Mouse (Mus musculus) frontal cortex, postnatal 10 days (tissue): ENCODE results near the gene Ighmbp2.

Source experiments
- DNase-seq, 2 experiments: peaks; one replicate each; pipeline ENCODE4 v3.0.0; 2022; ENCODE audit warnings: low spot score in 2 of 2, mixed read lengths in 1 of 2

Gene Ighmbp2

DNA sequence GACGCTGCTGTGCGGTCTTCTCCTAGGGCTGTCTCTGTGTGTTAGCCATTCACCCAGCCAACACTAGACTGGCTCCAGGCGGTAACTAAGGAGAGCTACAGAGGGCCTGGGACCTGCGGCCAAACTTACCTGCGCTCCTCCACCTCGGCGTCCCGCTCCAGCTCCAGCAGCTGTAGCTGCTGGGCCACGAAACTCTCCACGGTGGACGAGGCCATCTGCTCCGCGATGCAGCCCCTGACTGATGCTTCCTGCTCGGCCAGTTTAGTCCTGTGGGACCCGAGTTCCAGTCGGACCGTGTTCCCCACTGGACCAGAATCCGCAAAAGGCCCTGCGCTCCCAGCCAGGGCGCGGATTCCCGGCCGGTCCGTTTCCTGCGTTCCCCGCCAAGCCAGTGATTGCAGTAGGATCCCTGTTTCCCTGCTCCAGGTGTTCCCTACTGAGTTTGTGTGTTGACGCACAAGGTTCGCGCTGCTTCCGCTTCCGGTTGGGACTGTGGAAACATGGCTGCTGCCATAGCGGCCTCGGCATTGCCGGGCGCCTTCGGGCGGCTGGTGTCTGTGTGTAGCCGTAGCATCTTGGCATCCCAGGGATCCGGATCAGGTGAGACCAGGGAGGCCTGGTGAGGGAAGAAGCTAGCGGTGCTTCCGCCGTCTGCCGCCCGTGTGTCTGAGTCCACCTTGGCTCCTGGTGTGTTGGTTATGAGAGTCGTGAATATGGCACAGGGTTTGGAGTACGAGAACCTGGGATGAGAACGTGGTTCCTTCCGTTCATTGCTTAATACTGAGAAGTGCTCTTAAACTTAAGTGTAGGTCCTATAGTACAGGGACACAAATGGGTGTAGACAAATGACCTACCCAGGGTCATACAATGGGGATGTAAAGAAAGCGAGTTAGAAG, at the start of gene Ighmbp2, which contains the start of gene Mrpl21:
Gene Ighmbp2, minus strand, starts transcription at position 446 of the 896 bp plus-strand sequence.
Gene Mrpl21, plus strand, starts transcription at position 330 of the 896 bp plus-strand sequence.
- peak; percentile 89 to 92 for DNase-seq

DNA sequence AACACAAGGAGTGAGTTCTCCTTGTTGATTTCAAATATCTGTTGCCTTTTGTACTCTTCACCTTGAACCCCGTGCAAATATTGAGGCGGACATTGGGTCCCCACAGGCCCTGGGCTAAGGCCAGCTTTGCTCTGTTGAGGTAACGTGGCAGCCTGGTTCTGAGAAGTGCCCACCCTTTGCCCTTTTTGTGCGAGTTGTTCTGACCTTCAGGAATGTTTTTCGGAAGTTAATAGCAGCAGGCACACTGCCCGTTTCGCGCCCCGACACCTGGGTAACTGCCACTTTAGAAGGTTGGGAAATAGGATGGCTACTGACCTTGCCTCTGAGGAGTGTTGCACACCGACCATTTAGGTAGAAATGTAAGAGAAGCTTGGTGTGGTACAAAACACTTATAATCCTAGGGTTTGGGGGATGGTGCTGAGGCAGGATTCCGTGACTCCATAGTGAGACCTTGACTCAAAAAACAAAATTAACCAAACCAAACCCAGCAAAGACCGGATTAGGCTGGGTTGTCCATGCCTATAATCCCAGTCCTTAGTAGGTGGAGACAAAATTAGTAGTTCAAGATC, 43.7 kb upstream of the Ighmbp2 start:
- no peak for DNase-seq

- DNase-seq, result no peak
These were observed 43.1 kb upstream of the Ighmbp2 start for GRCm38 (mm10) chr19:3325771-3326478.

DNA sequence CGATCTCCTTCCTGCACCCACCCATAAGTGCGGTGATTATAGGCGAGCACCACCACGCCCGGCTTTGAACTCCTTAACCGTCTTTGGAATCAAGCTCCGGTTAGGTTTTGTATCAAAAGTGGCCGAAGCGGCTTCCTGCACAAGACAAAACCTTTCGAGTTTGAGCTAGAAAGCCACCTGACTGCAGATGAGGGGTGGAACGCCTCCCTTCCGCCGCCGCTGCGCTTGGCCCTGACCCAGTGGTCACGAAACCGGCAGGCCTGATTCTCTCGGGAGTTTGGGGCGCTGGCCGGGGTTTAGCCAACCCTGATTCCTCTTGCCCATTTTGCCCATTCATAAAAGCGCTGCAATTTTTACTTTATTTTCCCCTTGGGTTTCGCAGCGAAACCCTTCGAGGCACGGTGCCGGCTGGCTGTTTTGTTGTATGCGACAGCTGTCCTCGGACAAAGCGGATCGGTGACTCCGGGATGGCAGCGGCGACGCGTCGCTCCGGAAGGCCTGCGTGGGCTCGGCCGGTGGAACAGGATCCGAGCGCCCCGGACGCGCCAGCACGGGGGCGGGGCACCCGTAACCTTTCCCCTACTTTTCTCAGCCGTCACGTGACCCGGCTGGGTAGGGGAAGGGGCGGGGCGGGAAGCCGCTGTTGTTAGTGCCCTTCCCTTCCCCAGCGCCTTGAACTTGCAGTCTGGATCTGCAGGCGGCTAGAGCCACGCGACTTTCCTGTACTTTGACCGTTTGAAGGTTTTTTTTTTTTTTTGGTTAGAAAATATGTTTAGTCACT, 42.3 kb upstream of the Ighmbp2 start:
- DNase-seq, result peak; percentile 77 to 82

GRCm38 (mm10) chr19:3324271-3324811, 41.5 kb upstream of the Ighmbp2 start:
- no peak for DNase-seq

GRCm38 (mm10) chr19:3323753-3324270, 41.0 kb upstream of the Ighmbp2 start:
- peak; percentile 35 to 57 for DNase-seq

DNA sequence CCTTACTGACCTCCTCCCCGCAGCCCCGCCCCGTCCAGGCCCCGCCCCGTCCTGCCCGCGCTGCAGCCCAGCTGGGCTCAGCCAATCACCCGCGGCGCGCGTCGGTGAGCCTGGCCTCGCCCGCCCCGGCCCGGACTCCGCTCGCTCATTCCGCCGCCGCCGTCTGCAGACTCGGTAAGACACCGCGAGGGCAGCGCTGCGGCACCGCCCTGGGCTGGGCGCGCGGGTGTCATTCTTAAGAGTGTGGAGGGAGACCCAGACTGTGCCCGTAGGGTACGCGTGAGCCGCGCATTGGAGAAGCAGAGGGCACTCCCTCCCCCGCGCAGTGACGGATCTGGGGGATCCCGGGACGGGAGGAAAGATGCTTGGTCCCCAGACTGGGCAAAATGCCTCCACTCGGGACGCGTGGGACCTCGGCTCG, 40.4 kb upstream of the Ighmbp2 start:
- peak; percentile 38 to 70 for DNase-seq

GRCm38 (mm10) chr19:3322261-3322969, 39.6 kb upstream of the Ighmbp2 start, which contains the start of gene Cpt1a:
Gene Cpt1a, plus strand, starts transcription at chr19:3322334.
- DNase-seq, result peak in 1 of 2 experiments; percentile 36

DNA sequence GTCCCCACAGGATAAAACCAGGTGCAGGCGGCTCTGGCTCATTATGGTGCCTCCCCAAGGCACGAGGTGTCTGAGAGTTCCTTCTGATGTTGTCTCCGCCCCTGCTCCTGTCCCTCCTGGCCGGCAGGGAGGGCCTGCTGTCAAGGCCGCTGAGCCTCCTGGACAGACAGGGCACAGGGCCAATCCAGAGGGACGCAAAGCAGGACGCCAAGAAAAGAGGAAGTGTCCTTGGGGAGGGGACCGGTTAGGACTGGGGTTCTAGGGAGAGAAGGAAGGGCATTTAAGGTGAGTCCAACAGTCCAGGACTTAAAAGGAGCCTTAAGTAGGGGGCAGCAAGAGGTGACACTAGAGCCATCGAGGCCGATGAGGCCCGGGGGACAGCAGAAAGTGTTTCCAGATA, 38.8 kb upstream of the Ighmbp2 start:
- peak; percentile 33 to 47 for DNase-seq

DNA sequence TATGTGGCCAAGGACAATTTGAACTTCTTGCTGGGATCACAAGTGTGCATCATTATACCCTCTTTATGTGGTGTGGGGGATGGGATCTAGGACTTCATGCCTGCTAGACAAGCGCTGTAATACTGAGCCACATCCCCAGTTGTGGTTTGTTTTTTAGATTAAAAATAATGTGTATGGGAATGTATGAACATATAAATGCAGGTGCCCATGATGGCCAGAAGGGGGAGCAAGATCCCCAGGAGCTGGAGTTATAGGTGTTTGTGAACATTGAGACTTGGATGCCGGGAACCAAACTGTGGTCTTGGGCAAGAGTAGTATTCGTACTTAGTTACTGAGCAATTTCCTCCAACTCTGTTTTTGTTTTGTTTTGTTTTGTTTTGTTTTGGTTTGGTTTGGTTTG, 38.0 kb upstream of the Ighmbp2 start:
- DNase-seq, result no peak

DNA sequence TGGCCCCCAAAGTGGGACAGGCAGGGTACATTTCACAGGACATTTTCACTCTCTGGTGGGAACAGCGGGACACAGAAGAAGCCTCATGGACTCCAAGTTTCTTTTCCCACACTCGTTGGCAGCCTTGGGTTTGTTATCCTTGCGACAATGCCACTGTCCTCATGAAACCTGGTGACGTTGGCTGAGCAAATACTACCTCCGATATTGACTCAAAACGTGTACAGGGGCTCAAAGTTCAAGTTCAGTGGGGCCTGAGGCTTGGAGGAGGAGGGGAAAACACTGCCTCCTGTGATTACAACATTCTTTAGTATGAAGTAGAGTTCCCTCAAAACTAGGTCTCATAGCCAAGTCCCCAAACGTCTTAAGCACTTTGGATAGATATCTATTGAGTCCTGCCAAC, 37.3 kb upstream of the Ighmbp2 start:
- no peak for DNase-seq

- DNase-seq, result no peak
These were observed 36.5 kb upstream of the Ighmbp2 start for GRCm38 (mm10) chr19:3319341-3319740.

DNA sequence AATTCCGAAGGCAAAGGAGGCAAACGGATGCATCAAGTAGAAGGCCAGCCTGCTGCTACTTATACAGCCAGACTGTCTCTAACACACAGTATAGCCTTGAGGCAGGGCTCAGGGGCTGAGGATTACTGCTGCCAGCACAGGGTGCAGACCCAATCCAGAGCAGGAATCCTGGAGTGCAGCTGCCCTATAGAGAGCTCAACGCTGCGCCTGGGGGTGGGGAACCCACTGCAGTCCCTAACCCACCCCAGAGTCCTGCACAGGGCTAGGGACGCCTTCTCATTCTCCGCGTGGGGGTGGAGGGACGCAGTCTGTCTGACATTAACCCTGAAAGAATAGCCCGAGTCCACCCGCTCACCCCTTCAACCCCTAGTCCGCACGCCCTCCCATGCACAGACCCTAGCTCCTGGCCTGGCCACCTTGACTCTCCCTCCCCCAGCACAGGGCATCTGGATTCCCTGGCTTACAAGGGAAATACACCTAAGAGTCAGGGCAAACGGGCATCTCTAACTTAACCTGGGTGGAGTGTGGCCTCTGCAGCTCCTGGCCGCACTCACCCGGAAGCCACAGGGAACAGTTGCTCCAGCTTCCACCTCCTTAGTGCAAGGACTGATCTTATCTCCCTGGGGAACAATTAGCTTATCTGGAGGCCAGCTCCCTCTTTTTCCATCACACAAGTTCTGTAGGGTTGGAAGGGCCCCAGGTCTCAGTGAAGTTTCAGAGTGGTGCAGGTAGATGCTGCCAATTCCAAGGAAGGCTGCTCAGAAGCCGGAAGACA, 24.5 kb upstream of the Ighmbp2 start:
- no peak for DNase-seq

DNA sequence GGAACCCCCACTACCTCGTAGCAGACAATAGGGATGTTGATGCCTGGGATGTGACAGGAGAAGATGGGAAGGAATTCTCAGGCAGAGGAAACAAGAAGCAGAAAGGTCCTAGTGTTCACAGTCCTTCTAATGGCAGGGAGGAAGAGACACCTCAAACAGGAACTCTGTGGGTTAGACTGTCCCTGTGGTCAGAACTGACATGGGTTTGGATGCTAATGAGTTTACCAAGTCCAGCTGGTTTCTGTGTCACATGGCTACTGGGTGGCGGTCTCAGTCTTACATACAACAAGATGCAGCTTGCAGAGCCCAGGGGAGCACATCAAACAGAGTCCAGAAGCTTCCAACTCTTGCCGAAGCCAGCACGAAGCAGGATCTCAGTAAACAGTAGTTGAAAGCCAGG, 21.2 kb upstream of the Ighmbp2 start:
- DNase-seq, result no peak

DNA sequence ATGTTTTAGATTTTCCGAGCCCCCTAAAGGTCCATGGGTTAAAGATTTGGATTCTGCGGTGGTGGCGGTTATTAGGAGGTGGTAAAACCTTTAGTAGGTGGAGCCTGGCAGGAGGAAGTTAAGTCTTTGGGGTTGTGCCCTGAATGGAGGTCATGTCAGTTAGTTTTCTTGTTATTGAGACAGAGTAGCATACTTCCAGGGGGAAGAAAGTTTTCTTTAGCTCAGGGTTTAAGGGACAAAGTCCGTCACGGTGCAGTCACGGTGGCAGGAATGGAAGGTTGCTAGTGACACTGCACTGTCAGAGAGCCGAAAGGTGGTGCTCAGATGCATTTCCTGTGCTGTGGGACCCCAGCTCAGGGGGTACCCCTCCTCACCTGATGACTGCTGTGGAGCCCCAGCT, 15.0 kb upstream of the Ighmbp2 start:
- no peak for DNase-seq

GRCm38 (mm10) chr19:3297034-3297433, 14.2 kb upstream of the Ighmbp2 start:
- DNase-seq, result no peak

DNA sequence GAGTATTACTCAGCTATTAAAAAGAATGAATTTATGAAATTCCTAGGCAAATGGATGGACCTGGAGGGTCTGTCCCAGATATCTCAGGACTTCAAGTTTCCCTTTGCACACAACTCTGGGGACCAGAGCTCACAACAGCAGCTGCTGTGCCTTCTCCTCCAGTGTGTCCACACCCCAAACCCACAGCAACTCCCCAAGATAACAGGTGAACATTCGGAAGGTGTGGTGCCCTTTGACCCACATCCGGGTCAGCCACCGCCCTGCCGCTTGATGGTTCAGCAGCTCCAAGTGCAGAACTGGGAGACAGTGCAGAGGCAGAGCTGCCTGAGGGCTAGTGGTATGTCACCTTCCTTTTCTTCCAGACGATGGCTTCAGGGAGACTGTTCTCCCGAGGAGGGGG, 12.4 kb upstream of the Ighmbp2 start:
- no peak for DNase-seq

GRCm38 (mm10) chr19:3292993-3293392, 10.2 kb upstream of the Ighmbp2 start:
- DNase-seq, result no peak

DNA sequence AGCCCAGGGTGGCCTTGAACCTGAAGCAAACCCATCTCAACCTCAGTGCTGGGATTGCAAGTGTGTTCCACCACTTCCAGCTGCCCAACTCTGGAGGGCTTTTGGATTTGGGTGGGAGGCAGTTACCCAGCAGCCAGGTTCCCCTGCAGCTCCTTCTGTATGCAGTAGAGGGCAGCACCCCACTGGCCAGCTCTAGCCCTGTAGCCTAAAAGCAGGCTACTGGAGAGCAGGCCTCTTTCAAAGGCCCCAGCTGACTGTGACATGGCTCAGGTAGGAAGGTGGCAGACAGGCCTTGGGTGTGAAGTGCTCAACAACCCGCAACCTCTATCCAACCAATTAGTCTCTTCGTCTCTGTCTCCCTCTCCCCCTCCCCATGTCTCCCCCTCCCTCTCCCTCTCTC, 9.2 kb upstream of the Ighmbp2 start:
- DNase-seq, result peak in 1 of 2 experiments; percentile 46

GRCm38 (mm10) chr19:3289006-3289405, 6.2 kb upstream of the Ighmbp2 start:
- no peak for DNase-seq
